Mouse (Mus musculus): ENCODE results near the gene Aanat.
"Not testable (repeated sequence)": the region's sequence is repeated elsewhere in the genome, so short reads cannot be mapped to it uniquely, and the experiment has no call there.

Gene Aanat

DNA sequence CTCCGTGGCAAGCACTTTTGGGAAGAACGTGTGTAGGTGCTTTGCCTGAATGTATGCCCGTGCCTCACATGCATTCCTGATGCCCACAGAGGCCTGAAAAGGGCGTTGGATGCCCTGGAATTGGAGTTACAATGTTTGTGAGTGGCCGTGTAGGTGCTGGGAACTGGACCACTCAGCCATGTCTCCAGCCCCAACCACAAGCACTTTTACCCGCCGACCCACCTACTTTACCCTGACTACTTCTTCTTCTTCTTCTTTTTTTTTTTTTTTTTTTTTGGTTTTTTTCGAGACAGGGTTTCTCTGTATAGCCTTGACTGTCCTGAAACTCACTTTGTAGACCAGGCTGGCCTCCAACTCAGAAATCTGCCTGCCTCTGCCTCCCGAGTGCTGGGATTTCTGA, 24.9 kb downstream of the Aanat start:
- not testable (repeated sequence) for DNase-seq (ENCODE audit: inconsistent ontology term)

GRCm38 (mm10) chr11:116611883-116612282, 25.7 kb downstream of the Aanat start:
- DNase-seq (ENCODE audit: inconsistent ontology term), result no peak

DNA sequence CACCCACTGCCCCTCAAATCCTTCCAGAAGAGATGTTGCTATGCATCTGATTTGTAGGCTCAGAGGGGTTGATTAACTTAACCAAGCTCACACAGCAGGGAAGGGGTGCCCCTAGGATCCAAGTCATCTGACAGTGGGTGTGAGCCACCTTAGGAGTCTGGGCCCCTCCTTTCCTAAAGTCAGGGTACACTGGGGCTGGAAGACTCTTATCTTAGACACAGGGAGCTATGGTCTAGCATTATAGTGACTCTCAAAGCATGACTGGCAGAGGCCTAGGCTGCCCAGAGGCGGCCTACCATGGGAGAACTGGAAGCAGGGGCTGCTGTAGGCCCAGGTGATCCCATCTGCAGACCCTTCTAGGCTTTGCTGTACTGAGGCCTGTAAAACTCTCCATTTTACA, 26.3 kb downstream of the Aanat start:
- DNase-seq (ENCODE audit: inconsistent ontology term), result no peak

- no peak for DNase-seq (ENCODE audit: inconsistent ontology term)
Measured at GRCm38 (mm10) chr11:116613234-116613633, 27.0 kb downstream of the Aanat start.

- peak; percentile 31 for DNase-seq (ENCODE audit: inconsistent ontology term)
Measured at GRCm38 (mm10) chr11:116615735-116616437, 29.7 kb downstream of the Aanat start.

- DNase-seq (ENCODE audit: inconsistent ontology term), result peak; percentile 22
Measured at GRCm38 (mm10) chr11:116616438-116617118, 30.3 kb downstream of the Aanat start.

DNA sequence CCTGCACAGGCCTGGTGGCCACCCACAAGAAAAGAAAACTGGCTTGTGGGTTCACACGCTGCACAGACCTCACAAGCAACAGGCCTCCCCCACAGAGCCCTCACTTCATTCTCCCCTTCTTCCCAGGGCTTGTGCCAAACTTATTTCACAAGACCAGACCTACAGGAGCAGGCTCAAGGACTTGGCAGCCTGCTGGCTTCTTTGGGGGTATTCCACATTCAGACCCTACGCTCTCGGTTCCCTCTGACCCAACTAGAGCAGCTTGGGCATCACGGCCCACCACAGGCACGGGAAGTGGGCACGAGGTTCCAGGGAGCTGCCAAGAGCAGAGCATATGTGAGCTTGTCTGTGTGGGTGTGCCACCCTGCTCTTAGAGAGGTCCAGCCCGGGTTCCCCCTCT, 31.4 kb downstream of the Aanat start:
- peak; percentile 22 for DNase-seq (ENCODE audit: inconsistent ontology term)

DNA sequence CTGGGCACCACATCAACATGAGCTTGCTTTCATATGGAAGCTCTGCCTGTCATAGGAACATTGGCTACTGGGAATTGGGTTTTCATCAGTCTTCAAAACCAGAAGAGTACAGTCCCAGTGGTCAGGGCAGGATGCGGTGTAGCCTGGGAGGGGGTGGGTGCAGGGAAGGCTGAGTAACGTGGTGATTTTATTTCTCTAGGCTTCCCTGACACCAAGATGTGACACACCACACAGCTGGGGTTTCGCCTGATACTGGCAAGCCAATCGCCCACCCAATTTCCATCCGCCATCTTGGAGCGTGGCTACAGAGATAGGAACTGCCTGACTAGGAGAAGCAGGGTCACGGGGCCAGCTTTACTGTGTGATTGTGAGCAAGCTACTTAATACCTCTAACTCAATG, 32.4 kb downstream of the Aanat start:
- DNase-seq (ENCODE audit: inconsistent ontology term), result no peak

DNA sequence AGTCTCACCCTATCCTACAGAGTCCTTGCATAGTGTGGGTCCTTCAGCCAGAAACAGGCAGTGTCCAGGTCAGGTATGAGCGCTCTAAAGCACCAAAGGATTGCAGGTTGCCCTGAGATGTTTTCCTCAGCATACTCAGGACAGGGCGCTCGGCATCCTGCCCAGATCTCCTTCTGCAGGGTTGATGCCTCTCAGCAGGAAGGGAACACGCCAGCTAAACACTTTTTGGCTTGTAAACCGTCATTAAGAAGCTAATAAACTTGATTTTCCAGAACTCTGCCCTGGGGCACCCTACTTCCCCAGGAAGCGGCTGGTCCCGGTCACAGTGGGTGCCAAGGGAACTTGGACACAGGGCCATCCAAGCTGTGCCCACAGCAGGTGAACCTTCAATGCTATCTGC, 32.9 kb downstream of the Aanat start:
- DNase-seq (ENCODE audit: inconsistent ontology term), result peak; percentile 22

- DNase-seq (ENCODE audit: inconsistent ontology term), result no peak
Measured at GRCm38 (mm10) chr11:116619561-116619960, 33.3 kb downstream of the Aanat start.

- DNase-seq (ENCODE audit: inconsistent ontology term), result no peak
Measured at GRCm38 (mm10) chr11:116620073-116620472, 33.8 kb downstream of the Aanat start.

GRCm38 (mm10) chr11:116620559-116621253, 34.5 kb downstream of the Aanat start:
- no peak for DNase-seq (ENCODE audit: inconsistent ontology term)

GRCm38 (mm10) chr11:116621258-116621704, 35.0 kb downstream of the Aanat start:
- peak; percentile 96 for DNase-seq (ENCODE audit: inconsistent ontology term)

DNA sequence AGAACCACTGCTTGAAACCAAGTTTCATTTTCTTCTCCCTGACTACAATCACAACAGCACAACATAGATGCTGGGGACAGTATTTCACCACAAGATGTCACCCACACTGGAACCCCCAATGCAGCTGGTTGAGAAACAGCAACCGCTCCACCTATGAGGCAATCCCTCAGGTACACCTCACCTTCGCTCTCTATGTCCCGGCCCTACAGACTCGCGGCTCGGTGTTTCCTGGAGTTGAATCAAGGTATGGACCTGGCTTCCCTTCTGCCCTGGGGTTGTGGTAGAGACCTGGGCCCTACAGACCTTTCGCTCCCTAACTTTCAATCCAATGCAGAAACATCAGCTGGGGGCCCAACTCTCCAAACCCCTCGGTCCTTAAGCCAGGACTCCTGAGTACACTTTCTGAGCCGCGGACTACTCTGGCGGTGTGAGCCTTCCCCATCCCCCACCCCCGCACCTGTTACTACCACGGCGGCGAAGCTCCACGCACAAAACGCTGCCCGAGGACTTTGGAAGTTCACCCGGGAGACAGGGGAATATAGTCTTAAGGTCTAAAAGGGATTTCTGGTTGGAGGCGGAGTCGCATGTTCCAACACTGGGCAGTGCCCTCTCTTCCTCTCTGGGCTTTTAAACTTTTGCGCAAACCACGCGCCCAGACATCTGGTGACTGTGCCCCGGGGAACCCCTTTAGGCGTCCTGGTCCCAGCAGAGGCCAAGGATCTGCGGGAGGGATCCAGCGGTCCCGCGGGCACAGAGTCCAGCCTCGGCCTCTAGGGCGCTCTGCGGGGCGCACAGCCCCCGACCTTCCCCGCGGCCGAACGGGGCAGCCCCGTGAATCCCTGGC, 37.3 kb downstream of the Aanat start:
- no peak for DNase-seq (ENCODE audit: inconsistent ontology term)

DNA sequence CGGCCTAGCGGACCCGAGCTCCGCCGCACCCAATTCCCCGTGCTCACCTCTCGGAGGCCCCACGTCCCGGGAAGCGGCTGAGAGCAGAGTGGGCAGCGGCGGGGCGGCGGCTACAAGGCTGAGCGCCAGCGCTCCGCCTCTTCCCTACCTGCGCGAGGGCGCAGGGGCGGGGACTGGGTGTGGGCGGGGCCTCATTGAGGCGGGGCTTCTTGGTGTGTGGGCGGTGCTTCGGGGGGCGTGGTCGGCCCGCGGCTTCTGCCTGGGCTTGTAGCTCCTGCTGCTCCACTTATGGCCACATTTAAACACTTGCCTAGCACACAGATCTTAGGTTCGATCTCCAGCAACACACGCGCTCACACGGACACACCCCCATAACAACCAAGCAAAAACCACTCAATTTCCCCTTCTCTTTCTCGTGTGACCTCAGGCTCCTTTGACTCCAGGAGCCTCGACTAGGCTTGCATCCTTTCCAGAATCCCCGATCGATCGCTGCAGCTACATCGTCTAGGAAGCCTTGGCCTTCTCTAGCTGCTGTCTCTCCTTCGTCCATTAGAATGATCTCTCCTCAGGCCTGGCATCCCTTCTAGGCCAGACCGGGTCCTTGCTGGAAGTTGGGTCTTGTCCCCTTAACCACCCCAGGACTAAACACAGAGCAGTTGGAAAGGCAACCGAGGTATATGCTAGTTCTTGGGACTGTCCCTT, 38.0 kb downstream of the Aanat start:
- DNase-seq (ENCODE audit: inconsistent ontology term), result peak; percentile 93

- no peak for DNase-seq (ENCODE audit: inconsistent ontology term)
Measured at GRCm38 (mm10) chr11:116625081-116626000, 39.1 kb downstream of the Aanat start.

GRCm38 (mm10) chr11:116626299-116627071, 40.3 kb downstream of the Aanat start, which contains the start of gene Rhbdf2:
Gene Rhbdf2, minus strand, starts transcription at chr11:116627019.
- no peak for DNase-seq (ENCODE audit: inconsistent ontology term)

GRCm38 (mm10) chr11:116627072-116628020, 41.1 kb downstream of the Aanat start:
- DNase-seq (ENCODE audit: inconsistent ontology term), result no peak

Measured in Muller cell, postnatal 12 days (primary cell).